Mouse (Mus musculus) neural tube, embryonic 11.5 days (tissue): ENCODE data around the gene Mrps15. TPM values are rescaled to one million over a fixed set of nuclear protein-coding genes. Genes with fewer than 3 reads are reported as not detected.

ENCODE experiments used
- ATAC-seq: fragments of 200-750 bp; cut with Nextera tagmentation; 2 replicates; pipeline ENCODE4 v1.8.0; 2017; ENCODE audit warnings: moderate number of reproducible peaks, mild to moderate bottlenecking, moderate TSS enrichment, moderate library complexity; ENCODE audit not compliant: insufficient read depth, low FRiP score, low TSS enrichment
- DNase-seq: peaks from one replicate; pipeline ENCODE4 v3.0.0-alpha.2; 2015; ENCODE audit warnings: low spot score
- H3K27ac ChIP-seq: fragments of 300-500 bp; sonication (generic); 2 replicates; pipeline ENCODE4 v1.5.1; 2014; ENCODE audit warnings: low read depth, mild to moderate bottlenecking, low read length
- H3K27me3 ChIP-seq: fragments of 300-500 bp; sonication (generic); 2 replicates; pipeline ENCODE4 v1.6.1; 2014; ENCODE audit warnings: mild to moderate bottlenecking, low read length, mixed read lengths; ENCODE audit not compliant: control insufficient read depth, insufficient read depth
- H3K36me3 ChIP-seq: fragments of 300-500 bp; sonication (generic); 2 replicates; pipeline ENCODE4 v1.6.1; 2014; ENCODE audit warnings: mild to moderate bottlenecking, low read length, moderate library complexity, mixed read lengths; ENCODE audit not compliant: control insufficient read depth, insufficient read depth
- H3K4me1 ChIP-seq: fragments of 300-500 bp; sonication (generic); 2 replicates; pipeline ENCODE4 v1.6.1; 2014; ENCODE audit warnings: low read length, mixed read lengths; ENCODE audit not compliant: control insufficient read depth, insufficient read depth
- H3K4me2 ChIP-seq: fragments of 300-500 bp; sonication (generic); 2 replicates; pipeline ENCODE4 v1.6.1; 2014; ENCODE audit warnings: low read depth, mild to moderate bottlenecking, moderate library complexity
- H3K4me3 ChIP-seq: fragments of 300-500 bp; sonication (generic); 2 replicates; pipeline ENCODE4 v1.5.1; 2014; ENCODE audit warnings: low read depth, low read length
- H3K9ac ChIP-seq: fragments of 300-500 bp; sonication (generic); 2 replicates; pipeline ENCODE4 v1.6.1; 2014; ENCODE audit warnings: mild to moderate bottlenecking, low read length
- H3K9me3 ChIP-seq: fragments of 300-500 bp; sonication (generic); 2 replicates; pipeline ENCODE4 v1.6.1; 2016; ENCODE audit warnings: low read length; ENCODE audit not compliant: control insufficient read depth
- WGBS: fragments of 180-500 bp; shearing (Covaris S2); extraction: QIAGEN DNeasy Blood & Tissue Kit; methylation state at CpG from one replicate; pipeline ENCODE4 v1.1.7; 2014; 5-methylcytosine and 5-hydroxymethylcytosine counted together
- polyA plus RNA-seq: library from polyadenylated mRNA; unstranded; fragments of >200 nt; fragmentation: Nextera tagmentation; extraction: Ambion mirVana; gene quantifications from 2 replicates; pipeline ENCODE4 v1.2.1, GENCODE M21; 2014

Mrps15 gene
- polyA plus RNA-seq, 1 experiment from 2014 or later: 125 TPM

DNA sequence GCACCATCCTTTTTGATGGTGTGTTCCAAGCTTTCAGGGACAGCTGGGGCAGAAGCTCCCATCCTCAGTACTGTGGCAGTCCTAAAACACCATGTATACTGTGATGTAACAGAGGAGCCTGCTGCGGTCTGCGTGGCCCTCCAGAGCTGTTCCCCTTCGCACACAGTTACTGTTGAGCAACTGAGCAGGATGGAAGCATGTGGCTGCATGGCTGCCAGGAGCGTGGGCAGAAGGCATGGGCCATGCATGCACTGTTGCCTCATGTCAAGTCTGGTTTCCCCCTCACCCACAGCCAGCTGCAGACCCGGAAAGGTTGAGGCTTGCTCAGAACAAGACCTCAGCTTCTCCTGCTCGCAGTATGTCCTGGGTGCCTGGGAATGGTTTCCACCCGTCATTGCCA is 18.5 kb downstream of the Mrps15 start:
- no peak for ATAC-seq
- Histone ChIP-seq H3K4me2 (no peak overlapping the region), H3K27ac (no peak overlapping the region), H3K4me3 (no peak overlapping the region), H3K9ac (no peak overlapping the region), H3K9me3 (no peaks in the 10 kb centered on the region), H3K36me3 (no peaks in the 10 kb centered on the region), H3K4me1 (no peaks in the 10 kb centered on the region), H3K27me3 (no peaks in the 10 kb centered on the region)
- DNase-seq: no peak
- WGBS: 86% methylated on average over 7 of the region's 7 CpGs

DNA sequence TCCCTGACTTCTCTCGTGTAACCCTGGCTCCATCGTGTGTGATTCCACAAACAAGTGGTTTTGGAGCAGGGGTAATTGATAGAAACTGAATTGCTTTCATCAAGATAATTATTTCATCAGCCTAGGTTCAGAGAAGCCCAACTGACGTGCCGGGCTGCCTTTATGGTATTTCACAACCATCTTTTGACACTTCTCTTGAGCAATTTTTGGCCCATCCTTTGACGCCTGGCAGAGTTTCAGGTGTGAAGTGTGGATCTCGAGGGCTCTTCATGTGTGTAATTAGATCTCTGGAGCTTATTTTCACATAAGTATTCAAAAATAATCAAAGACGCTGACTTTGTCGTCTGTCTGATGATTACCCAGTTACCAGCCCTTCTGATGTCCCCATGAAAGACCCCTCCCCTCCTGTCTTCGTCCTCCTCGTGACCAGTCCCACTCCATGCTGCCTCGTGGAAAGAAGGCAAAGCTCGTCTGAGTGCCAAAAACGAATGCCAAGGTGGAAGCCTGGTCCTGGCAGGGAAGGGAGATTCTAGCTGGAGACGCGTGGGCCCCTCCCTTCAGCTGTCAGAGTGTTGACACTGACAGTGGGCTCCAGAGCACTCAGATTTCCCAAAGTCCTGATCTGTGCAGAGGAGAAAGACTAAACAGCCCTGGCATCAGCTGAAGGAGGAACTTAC is 20.8 kb downstream of the Mrps15 start:
- Histone ChIP-seq H3K9ac (no peak overlapping the region), H3K4me3 (no peak overlapping the region), H3K36me3 (no peaks in the 10 kb centered on the region), H3K27ac (no peak overlapping the region), H3K9me3 (no peaks in the 10 kb centered on the region), H3K27me3 (no peaks in the 10 kb centered on the region), H3K4me1 (no peaks in the 10 kb centered on the region), H3K4me2 (no peak overlapping the region)
- no peak for ATAC-seq
- no peak for DNase-seq
- WGBS: 80% methylated on average over 15 of the region's 15 CpGs

DNA sequence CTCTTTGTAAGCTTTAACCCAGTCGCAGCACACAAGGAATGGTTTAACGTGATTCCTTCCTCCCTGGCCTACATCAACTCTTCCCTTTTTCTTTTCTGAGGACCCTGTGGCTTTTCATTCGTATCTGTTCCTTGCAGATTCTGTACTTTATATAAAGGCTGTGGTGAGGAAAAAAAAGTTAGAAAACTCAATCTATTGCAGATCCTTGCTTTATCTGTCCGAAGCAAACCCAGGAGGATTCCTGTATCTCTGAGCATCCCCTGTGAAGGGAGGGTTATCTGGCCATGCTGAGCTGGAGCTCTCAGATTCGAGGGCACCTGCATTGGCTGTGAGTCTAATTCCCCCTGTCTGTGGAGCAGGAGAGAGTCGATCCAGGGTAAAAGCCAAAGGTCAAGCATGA is 22.1 kb downstream of the Mrps15 start:
- H3K4me1 ChIP-seq: no peaks in the 10 kb centered on the region
- no peak overlapping the region for H3K27ac ChIP-seq
- DNase-seq (no peak), ATAC-seq (no peak)
- H3K9me3 ChIP-seq: no peaks in the 10 kb centered on the region
- no peaks in the 10 kb centered on the region for H3K36me3 ChIP-seq
- H3K27me3 ChIP-seq: no peaks in the 10 kb centered on the region
- H3K4me3 ChIP-seq: no peak overlapping the region
- WGBS: 86% methylated on average over 6 of the region's 6 CpGs
- no peak overlapping the region for H3K9ac ChIP-seq
- no peak overlapping the region for H3K4me2 ChIP-seq

DNA sequence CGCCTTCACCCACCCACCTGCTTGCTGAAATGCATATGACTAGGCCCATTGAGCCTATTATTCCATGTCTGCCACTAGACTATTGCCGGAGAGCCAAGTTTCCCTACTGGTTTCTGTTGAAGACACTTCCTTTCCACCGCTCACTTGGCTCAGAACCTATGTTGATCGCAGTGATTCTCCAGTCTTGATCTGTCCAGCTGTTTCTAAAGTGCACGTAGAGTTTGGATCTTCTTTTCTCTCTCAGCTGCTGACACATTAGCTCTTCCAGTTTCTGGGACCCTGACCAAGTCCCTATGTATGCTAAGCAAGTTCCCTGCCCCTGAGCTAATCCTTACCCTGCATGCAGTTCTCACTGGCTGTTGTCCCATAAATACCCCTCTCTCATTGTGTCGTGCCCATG is 31.1 kb downstream of the Mrps15 start:
- H3K4me2 ChIP-seq: no peak overlapping the region
- H3K9me3 ChIP-seq: no peaks in the 10 kb centered on the region
- no peaks in the 10 kb centered on the region for H3K27me3 ChIP-seq
- no peak overlapping the region for H3K27ac ChIP-seq
- WGBS: 90% methylated on average over 6 of the region's 6 CpGs
- no peak for DNase-seq
- no peak overlapping the region for H3K9ac ChIP-seq
- H3K4me3 ChIP-seq: no peak overlapping the region
- no peaks in the 10 kb centered on the region for H3K36me3 ChIP-seq
- no peaks in the 10 kb centered on the region for H3K4me1 ChIP-seq
- no peak for ATAC-seq

DNA sequence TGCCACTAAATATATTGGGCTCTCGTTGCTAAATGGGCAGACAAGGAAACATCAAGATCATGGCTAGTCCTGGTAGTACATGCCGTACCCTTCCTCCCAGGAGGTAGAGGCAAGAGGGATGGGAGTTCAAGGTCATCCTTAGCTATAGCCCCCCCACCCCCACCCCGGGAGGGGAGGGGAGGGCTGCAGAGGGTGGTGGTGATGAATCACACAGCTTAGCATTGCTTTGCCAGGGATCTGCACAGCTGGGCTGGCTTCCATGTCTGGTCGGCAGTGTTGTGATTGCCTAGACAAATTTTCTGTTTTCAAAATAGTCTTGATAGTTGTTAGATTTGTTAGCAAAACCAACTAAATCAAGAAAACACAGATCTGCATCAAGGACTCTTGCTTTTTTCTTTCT is 32.5 kb downstream of the Mrps15 start:
- H3K4me2 ChIP-seq: no peak overlapping the region
- H3K27ac ChIP-seq: no peak overlapping the region
- H3K9ac ChIP-seq: no peak overlapping the region
- H3K36me3 ChIP-seq: no peaks in the 10 kb centered on the region
- H3K4me3 ChIP-seq: no peak overlapping the region
- no peak for ATAC-seq
- H3K9me3 ChIP-seq: no peaks in the 10 kb centered on the region
- WGBS: 86% methylated on average over 4 of the region's 4 CpGs
- no peaks in the 10 kb centered on the region for H3K27me3 ChIP-seq
- H3K4me1 ChIP-seq: no peaks in the 10 kb centered on the region
- DNase-seq: no peak

DNA sequence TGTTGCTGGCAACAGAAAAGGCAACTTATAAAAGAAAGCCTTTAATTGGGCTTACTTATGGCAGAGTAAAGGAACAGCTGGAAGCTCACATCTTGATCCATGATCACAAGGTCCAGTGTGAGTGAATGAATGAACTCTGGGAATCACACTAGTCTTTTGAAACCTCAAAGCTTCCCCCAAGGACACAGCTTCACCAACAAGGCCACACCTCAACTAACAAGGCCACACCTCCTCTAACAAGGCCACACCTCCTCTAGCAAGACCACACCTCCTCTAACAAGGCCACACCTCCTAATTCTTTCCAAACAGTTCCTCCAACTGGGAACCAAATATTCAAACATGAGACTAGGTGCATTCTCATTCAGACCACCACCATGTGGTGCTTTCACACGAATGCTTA is 34.9 kb downstream of the Mrps15 start:
- Histone ChIP-seq H3K4me2 (no peak overlapping the region), H3K27ac (no peak overlapping the region), H3K4me1 (no peaks in the 10 kb centered on the region), H3K36me3 (no peaks in the 10 kb centered on the region), H3K27me3 (no peaks in the 10 kb centered on the region), H3K9me3 (no peaks in the 10 kb centered on the region), H3K4me3 (no peak overlapping the region), H3K9ac (no peak overlapping the region)
- 95% methylated on average over 1 of the region's 1 CpGs for WGBS
- DNase-seq: no peak
- ATAC-seq: no peak

DNA sequence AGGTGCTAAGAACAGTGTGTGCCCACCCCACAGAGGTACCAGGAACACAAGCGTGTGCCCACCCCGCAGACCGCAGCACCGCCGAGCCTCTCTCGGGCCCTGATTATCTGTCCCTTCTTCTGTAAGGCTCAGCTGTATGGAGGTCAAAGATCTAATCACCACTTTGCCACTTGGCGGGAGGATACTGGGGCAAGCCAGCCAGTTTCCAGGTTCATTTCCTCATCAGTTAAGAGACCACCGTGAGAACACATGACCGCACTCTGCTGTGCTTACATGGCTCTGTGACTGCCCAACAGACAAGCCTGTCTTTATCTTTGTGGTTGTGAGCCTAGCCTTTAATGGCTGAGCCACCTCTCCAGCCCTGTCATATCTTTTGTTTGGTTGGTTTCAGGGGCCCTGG is 36.3 kb downstream of the Mrps15 start:
- DNase-seq: no peak
- WGBS: 95% methylated on average over 9 of the region's 9 CpGs
- Histone ChIP-seq H3K9me3 (no peaks in the 10 kb centered on the region), H3K27ac (no peak overlapping the region), H3K36me3 (no peaks in the 10 kb centered on the region), H3K9ac (no peak overlapping the region), H3K4me1 (no peaks in the 10 kb centered on the region), H3K27me3 (no peaks in the 10 kb centered on the region), H3K4me3 (no peak overlapping the region), H3K4me2 (no peak overlapping the region)
- no peak for ATAC-seq

DNA sequence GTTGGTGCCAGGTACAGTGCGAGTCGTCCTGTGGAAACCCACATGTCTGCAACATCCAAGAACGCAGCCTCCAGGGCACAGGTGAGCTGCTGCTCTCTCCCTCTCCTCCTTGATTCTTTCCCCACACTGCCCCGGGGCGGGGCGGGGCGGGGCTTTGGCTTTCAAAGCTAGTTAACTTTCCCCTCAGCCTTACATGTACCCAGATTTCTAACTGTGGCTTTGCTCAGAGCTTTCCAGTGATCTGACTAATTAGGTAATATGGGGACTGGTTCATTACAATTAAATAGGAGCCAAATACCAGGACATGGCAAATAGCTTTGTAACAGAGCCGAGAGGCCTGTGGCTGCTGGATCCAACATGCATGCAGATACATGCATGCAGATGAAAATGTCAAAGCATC is 37.7 kb downstream of the Mrps15 start:
- H3K4me3 ChIP-seq: no peak overlapping the region
- no peak overlapping the region for H3K4me2 ChIP-seq
- 71% methylated on average over 8 of the region's 8 CpGs for WGBS
- no peak for DNase-seq
- no peaks in the 10 kb centered on the region for H3K4me1 ChIP-seq
- no peak overlapping the region for H3K9ac ChIP-seq
- no peaks in the 10 kb centered on the region for H3K9me3 ChIP-seq
- no peaks in the 10 kb centered on the region for H3K36me3 ChIP-seq
- no peak for ATAC-seq
- H3K27me3 ChIP-seq: no peaks in the 10 kb centered on the region
- no peak overlapping the region for H3K27ac ChIP-seq

DNA sequence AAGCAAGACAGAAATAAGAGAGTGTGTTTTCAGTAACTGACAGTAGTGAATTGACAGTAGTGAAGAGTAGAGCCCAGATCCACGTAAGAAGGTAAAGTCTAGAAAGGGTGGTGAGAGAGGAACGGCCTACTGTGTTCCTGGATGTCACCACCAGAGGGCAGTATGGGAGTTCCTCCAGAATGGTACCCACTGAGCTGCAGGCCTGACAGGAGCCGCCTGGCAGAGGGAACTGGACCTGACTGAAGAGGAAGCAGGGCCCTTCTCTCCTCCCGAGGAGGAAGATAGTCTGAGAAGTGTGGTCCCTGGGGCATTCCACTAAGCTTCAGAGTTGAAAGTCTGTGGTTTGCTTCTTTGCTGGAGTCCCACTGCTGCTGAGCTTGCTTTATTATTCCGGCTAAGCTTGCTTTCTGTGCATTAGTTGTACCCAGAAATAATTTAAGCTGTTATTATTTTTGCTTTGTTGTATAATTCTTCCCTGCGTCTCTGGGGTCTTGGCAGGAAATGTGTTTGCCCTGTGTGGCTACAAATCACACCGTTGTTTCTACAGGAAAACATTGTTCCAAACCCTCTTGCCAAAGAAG is 39.4 kb downstream of the Mrps15 start:
- H3K4me2 ChIP-seq: no peak overlapping the region
- H3K9me3 ChIP-seq: no peaks in the 10 kb centered on the region
- no peaks in the 10 kb centered on the region for H3K36me3 ChIP-seq
- H3K9ac ChIP-seq: 0 out of 2 replicates have a peak overlapping the region, but pooled peaks have one; percentile 14
- no peak overlapping the region for H3K4me3 ChIP-seq
- no peaks in the 10 kb centered on the region for H3K4me1 ChIP-seq
- no peaks in the 10 kb centered on the region for H3K27me3 ChIP-seq
- ATAC-seq: no peak
- WGBS: 31% methylated on average over 7 of the region's 7 CpGs
- H3K27ac ChIP-seq: no peak overlapping the region
- DNase-seq: peak; percentile 80
